Mouse (Mus musculus) bone marrow, adult 2 months (tissue): ENCODE data around the gene Gli2.

Experiments used
- CTCF ChIP-seq: fragments of 200-500 bp; IDR thresholded peaks from 2 replicates; pipeline ENCODE4 v1.5.1; 2011; ENCODE audit warnings: low read length, control low read depth; ENCODE audit not compliant: control insufficient read depth, insufficient read depth
- POLR2A ChIP-seq: fragments of 200-500 bp; IDR thresholded peaks from 2 replicates; pipeline ENCODE4 v1.6.1; 2011; ENCODE audit warnings: low read depth, mild to moderate bottlenecking, control low read depth, low read length, borderline replicate concordance; ENCODE audit not compliant: control insufficient read depth

- TF ChIP-seq CTCF, result no peak
- TF ChIP-seq POLR2A, result no peak
These were observed 84.7 kb downstream of the Gli2 start for GRCm38 (mm10) chr1:118968661-118969179.
